Comparison of ENCODE assay signal across 8 mouse cellular contexts in the genomic region with DNA sequence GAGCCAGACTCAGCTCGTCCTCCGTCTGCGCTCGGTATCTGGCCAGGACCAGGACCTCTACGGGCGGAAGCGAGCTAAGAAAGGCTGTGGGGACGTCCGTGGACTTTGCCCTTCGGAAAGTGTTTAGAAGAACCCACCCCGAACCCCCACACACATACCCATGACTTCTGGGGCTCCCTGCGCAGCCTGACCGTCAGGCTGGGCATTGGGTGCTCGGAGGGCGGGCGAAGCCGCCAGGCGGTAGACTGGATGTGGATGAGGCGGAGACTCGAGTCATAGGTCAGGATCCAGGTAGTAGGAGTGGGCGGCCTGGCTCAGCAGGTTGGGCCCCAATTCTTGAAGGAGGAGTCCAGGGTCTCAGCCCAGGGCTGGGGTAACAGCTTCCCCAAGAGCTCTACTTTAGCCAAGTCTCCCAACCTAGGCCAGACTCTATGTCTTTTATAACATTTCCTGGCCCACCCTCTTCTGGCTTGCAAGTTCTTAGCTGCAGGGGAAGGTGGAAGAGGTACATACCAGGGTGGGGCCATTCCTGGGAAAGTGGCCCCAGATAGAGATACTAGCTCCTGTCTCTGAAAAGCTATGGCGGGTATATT. TPM values are rescaled to one million over a fixed set of nuclear protein-coding genes. Genes with fewer than 3 reads are reported as not detected.
DNase-seq lines count a peak whose midpoint lies in the region; ATAC-seq and TF ChIP-seq lines count a peak whose summit lies in the region.

Gene Sh3d21 (minus strand): TSS at position 425 of the 593 bp plus-strand sequence.

- no peaks in the 10 kb centered on the region; the same call in 1 of the 2 replicates for H3K4me1 ChIP-seq in cerebellum, adult 2 months (ENCODE audit: control insufficient read depth, insufficient read depth, low read length)
- peaks cover 25% of the 10 kb centered on the region for H3K4me1 ChIP-seq in limb, embryonic 10.5 days
- peaks cover 8% of the 10 kb centered on the region for H3K4me1 ChIP-seq in midbrain, embryonic 11.5 days (ENCODE audit: control insufficient read depth, insufficient read depth, low read length)

- peak; percentile 23; the same call in 1 of the 2 replicates for ATAC-seq in common myeloid progenitor, adult 5-6 weeks (replicated peaks; ENCODE audit: low read depth, poor library complexity, severe bottlenecking)
- peak; percentile 34; the same call in 1 of the 2 replicates for ATAC-seq in midbrain, embryonic 11.5 days (ENCODE audit: low FRiP score)

- no peak for TF ChIP-seq POLR2A in cerebellum, adult 2 months (IDR thresholded peaks at IDR 0.05; ENCODE audit: borderline replicate concordance, insufficient read depth, low read length)

- H3K4me3 ChIP-seq in cerebellum, adult 2 months (replicated peaks; ENCODE audit: insufficient read depth, low read depth, low read length), result peak within 1 kb of the TSS; percentile 71
- H3K4me3 ChIP-seq in limb, embryonic 10.5 days, result peak within 1 kb of the TSS; percentile 72
- peak within 1 kb of the TSS; percentile 49 for H3K4me3 ChIP-seq in midbrain, embryonic 11.5 days (ENCODE audit: low read depth, low read length)

- TF ChIP-seq CTCF in cerebellum, adult 2 months (IDR thresholded peaks at IDR 0.05; ENCODE audit: borderline replicate concordance, insufficient read depth, low read depth, low read length), result no peak

- peak in 1 of 2 experiments; percentile 27 for DNase-seq in cerebellum, adult 2 months
- no peak for DNase-seq in cerebellum, adult 9-11 months
- DNase-seq in heart, postnatal 4 days, result peak; percentile 39
- DNase-seq in limb, embryonic 10.5 days (ENCODE audit: low spot score), result no peak
- peak; percentile 93 for DNase-seq in midbrain, embryonic 11.5 days (ENCODE audit: low spot score, missing footprints)
- no peak for DNase-seq in natural killer cell, adult 2 months (ENCODE audit: low spot score in 2 of 2)
- DNase-seq in layer of hippocampus, postnatal 36 days, result no peak

- H3K9me3 ChIP-seq in limb, embryonic 10.5 days (replicated peaks), result no peaks in the 10 kb centered on the region
- no peaks in the 10 kb centered on the region for H3K9me3 ChIP-seq in midbrain, embryonic 11.5 days (ENCODE audit: control insufficient read depth, low read length)

- H3K4me2 ChIP-seq in midbrain, embryonic 11.5 days, result peak within 1 kb of the TSS; percentile 98

- 5% methylated on average over 22 of the region's 22 CpGs for WGBS in cerebellum, adult 2 months
- 8% methylated on average over 22 of the region's 22 CpGs for WGBS in limb, embryonic 10.5 days
- 6% methylated on average over 22 of the region's 22 CpGs for WGBS in midbrain, embryonic 11.5 days

- H3K27me3 ChIP-seq in cerebellum, adult 2 months (ENCODE audit: control insufficient read depth, insufficient read depth, low read length), result no peaks in the 10 kb centered on the region
- no peaks in the 10 kb centered on the region for H3K27me3 ChIP-seq in limb, embryonic 10.5 days (ENCODE audit: low read depth, poor library complexity, severe bottlenecking)
- H3K27me3 ChIP-seq in midbrain, embryonic 11.5 days (ENCODE audit: control insufficient read depth, insufficient read depth, low read length), result no peaks in the 10 kb centered on the region

- peak within 1 kb of the TSS; percentile 10; the same call in 1 of the 2 replicates for H3K27ac ChIP-seq in cerebellum, adult 2 months (ENCODE audit: insufficient read depth, low read length)
- peak within 1 kb of the TSS; percentile 86 for H3K27ac ChIP-seq in limb, embryonic 10.5 days
- no peak within 1 kb of the TSS for H3K27ac ChIP-seq in midbrain, embryonic 11.5 days (ENCODE audit: low read depth, low read length)

- peaks cover 41% of the 10 kb centered on the region for H3K36me3 ChIP-seq in limb, embryonic 10.5 days
- peaks cover 11% of the 10 kb centered on the region for H3K36me3 ChIP-seq in midbrain, embryonic 11.5 days (ENCODE audit: control insufficient read depth, insufficient read depth, low read length)

- peak within 1 kb of the TSS; percentile 77 for H3K9ac ChIP-seq in midbrain, embryonic 11.5 days (ENCODE audit: low read length)

RNA-seq across cellular contexts. Expression of gene Sh3d21, which starts in this region (rescaled TPM):
- polyA plus RNA-seq in cerebellum, adult 2 months (2012; rRNA removed), result 1.6 and 2.0 TPM in 2 replicates
- total RNA-seq in common myeloid progenitor, adult 5-6 weeks (2017), result not detected in 2 replicates
- 1 to 10 TPM; 1.6 to 1.8 TPM for total RNA-seq in heart, postnatal 4 days (2021)
- polyA plus RNA-seq in limb, embryonic 10.5 days (2016; fragmentation: Nextera tagmentation; extraction: Ambion mirVana), result 2.9 and 4.7 TPM in 2 replicates
- 1.4 TPM in 2 replicates for polyA plus RNA-seq in midbrain, embryonic 11.5 days (2014; fragmentation: Nextera tagmentation; extraction: Ambion mirVana)
- under 1 TPM; 0.80 to 0.86 TPM for total RNA-seq in layer of hippocampus, postnatal 36 days (2021)

Comparison
In these comparisons a context has a peak if more than half of its experiments do, and no peak if none do; other contexts are left out.
1. Peak in ATAC-seq in common myeloid progenitor, adult 5-6 weeks; RNA of the gene not detected or under 1 TPM.
2. DNase-seq: peak in heart, postnatal 4 days (single experiment) and midbrain, embryonic 11.5 days (single experiment); none in cerebellum, adult 9-11 months (single experiment), limb, embryonic 10.5 days (single experiment), natural killer cell, adult 2 months (0 of 2) and layer of hippocampus, postnatal 36 days (0 of 2).
3. Peak in every context shown above with its lines, with median percentiles within 50 percentile points of each other: H3K4me3 ChIP-seq.